Mouse (Mus musculus) NIH3T3 (cell line): ENCODE data around the gene Setd7.

Experiments
- DNase-seq: peaks from one replicate; pipeline ENCODE4 v3.0.0-alpha.2; 2012; ENCODE audit warnings: low read depth

The Setd7 gene

DNA sequence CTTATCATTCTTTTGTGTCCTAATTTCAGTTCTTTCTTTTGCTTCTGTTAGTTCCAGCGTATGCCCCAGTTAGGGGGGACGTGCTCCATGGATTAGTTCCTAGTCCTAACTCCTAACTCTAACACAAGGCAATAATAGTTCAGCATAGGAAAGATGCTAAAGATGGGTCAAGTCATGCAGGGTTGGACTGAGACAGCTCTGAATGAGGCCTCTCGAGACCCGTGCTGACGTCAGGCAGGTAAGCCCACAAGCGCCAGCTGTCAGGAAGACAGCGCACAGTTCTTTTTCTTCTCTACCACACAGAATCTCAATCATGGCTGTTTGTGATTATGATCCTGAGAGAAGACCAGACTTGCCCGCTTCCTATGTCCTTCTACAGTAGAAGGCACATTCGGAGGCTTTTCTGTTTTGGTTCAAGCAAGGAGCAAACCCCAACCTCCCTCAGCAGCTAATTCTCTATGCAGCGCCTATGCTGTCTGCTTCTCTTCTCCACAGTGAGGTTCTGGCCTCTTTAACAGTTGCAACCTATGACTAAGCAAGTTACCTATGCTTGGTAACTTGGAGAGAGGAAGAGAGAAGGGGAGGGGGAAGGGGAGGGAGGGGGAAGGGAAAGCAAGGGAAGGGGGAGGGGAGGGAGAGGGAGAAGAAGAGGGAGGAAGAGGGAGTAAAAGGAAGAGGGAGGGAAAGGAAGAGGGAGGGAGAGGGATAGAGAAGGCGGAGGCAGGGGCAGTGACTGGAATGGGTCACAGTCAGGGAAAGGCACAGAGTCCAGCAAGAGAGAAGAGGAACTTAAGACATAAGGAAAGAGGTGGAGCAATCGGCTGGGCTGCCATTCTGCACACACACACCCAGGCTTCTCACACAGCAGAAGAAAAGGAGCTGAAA, 42.6 kb downstream of the Setd7 start:
- no peak for DNase-seq

DNA sequence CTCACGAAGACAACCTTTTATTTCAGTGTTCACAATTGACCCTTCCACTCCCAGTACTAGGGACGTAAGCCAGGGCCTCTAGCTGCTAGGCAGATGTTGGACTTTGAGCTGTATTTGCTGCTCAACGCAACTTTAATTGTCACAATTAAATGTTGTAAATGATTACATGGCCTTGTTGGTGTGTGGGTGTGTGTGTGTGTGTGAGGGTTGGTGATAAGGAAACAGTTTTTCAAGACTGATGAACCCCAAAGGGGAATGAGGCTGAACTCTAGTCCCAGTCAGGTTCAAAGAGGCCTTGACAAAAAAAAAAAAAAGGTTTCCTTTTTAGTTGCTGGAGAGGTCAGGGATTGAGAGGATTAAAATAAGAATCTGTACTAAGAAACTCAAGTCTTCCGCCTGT, 43.2 kb downstream of the Setd7 start:
- no peak for DNase-seq

DNA sequence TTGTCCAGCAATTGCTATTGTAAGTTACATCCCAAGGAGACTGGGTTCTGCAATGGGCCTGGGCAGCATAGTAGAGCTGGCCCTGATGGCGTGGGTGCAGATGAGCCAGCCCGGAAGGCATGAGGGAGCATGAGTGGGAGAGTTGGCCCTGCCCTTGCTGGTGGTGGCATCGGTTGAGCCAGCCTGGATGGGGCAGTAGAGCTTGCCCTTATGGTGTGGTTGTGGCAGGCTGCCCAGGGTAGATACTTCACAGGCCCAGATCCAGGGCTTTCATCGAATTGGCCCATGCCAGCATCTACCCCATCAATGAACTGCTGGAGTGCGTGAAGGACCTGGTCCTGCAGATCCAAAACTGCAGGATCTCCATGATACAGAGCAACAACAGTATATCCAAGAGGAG, 48.7 kb downstream of the Setd7 start:
- no peak for DNase-seq

DNA sequence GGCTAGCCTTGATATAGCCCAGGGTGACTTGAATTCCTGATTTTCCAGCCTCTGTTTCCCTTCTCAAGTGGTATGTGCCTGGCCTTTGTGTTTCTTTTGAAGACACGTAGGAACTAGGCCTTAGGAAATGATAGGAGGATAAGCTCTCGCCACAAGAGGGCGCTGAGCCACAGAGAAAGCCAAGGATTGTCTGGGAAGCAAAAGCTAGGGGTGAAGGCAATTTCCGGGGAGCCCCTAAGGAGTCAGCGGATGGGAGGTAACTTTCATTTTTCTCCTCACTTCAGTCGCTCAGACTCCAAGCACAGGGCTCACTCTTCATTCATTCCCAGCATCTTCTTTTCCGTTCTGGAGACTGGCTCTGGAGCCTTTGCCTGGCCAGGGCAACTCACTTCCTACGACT, 49.8 kb downstream of the Setd7 start:
- DNase-seq: peak; percentile 96

DNA sequence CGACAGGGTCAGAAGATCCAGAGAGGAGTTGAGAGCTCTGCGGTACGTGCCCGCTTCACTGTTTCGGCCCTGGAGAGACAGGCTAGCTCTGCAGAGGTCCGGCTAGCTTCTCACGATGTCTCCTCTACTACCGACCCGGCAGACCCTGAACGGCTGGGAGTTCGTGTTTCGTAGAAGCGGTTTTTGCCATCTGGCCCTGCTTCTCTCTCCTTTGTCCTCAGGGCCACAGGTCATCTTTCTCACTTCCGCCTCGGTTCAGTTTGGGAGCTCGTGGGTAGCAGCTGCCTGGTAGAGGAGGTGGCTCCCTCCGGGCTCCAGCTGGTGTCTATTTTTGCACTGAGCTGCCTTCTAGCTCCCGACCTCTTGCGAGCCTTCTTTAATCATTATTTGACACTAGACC, 55.2 kb downstream of the Setd7 start:
- no peak for DNase-seq

DNA sequence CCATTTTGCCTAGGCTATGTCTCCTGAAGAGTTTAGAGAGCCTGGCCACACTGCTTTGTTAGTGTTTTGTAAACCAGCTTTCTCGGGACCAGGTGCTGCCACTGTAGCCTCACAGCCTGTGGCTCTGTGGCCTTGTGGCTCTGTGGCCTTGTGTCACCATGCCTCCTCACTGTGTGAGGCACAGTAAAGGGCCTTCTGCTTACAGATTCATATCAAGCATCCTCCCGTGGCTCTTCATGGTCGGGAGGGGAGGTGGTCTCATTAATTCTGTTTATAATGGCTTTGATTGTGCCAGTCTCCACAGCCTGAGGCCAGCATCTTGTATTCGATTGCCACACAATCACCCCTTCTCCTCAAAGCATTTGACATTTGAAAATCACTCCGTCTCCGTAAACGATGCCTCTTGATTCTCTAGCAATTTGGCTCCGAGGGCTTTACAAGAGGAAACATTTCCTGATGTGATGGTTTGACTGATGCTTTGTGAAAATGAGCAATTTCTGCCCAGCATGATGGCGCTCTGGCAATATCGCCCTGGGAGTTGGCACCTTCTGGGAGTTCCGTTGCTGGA, 56.2 kb downstream of the Setd7 start:
- DNase-seq: no peak

DNA sequence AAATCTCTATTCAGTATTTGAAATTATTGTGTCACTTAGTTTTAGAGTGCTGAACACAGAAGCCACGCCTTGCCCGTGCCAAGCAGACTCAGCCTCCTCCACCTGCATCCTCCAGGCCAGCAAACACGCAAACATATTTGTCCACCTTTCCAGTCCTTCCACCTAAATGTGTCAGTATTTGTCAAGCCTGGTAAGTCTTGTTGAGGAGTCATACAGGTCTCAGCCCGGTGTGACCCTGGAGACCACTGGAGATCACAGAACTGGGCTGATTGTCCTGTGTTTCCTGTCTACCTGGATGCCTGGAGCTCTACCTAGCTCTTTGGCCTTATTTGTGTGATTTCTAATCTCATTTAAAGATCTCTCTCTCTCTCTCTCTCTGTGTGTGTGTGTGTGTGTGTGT, 60.8 kb downstream of the Setd7 start:
- DNase-seq: no peak

DNA sequence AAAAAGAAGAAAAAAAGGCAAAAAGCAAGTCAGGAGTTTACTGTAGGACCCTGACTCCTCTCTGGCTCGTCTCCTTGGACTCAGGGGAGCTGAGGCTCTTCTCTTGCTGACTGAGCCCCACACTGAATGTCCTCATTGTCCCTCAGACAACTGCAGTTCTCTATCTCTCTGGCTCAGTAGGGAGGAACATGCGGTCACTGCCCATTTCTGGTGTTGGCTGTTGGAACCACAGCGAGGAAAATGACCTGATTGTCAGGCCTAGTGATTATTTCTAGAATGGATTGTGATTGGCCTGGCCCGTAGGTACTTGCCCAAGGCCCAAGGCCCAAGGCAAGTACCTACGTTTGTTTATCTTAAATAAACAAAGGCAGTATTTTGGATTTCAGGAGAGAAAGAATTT, 62.0 kb downstream of the Setd7 start:
- no peak for DNase-seq

DNA sequence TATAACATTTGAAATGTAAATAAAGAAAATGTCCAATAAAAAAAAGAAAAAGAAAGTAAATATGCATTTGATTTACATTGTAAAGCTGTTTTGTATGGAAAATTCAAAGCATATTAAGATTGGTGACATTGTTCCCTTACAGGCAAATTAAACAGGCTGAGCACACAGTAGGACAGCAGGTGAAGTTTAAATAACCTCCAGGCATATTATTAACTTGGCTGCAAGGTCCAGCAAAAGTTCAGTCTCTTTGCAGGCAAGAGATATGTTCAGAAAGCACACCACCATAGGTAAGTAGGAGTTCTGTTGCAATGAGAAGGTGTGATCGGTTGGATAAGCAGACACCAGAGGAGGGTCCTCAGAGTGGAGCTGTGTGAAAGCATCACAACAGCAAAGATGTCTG, 62.7 kb downstream of the Setd7 start:
- DNase-seq: no peak

DNA sequence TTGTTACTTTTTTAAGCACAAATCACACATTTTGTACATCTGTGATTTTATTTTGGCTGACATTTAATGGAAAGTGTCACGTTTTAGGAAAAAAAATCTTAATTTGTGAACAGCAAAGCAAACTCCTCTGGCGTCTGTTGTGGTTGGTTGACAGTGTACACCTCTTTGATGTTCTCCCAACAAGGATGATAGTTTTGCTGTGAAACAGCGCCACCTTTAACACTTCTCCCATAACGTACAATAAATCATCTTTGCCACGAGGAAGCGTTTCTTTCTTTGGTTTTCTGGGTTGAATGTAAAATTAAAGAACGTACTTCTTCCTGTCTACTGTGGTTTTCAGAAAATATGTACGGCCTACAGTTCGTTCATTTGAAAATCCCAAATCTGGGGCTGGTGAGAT, 65.0 kb downstream of the Setd7 start:
- no peak for DNase-seq

DNA sequence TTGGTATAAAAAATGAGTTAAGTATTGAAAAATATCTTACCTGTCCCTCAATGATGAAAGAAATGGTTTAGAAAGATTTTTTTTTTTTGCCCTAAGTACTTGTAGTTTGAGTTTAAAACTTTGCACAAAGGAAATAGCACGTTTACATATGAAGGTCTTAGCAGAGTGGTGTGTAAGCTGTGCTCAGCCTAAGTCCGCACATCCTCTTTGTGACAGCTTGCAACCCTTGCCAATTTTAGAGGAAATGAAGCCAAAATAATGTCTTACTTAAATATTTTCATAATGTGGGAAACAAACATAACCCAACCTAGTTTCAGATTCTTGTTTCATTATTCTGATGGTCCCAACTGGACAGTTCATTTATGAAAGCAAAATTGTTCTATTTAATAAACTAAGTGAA, 66.2 kb downstream of the Setd7 start:
- no peak for DNase-seq

DNA sequence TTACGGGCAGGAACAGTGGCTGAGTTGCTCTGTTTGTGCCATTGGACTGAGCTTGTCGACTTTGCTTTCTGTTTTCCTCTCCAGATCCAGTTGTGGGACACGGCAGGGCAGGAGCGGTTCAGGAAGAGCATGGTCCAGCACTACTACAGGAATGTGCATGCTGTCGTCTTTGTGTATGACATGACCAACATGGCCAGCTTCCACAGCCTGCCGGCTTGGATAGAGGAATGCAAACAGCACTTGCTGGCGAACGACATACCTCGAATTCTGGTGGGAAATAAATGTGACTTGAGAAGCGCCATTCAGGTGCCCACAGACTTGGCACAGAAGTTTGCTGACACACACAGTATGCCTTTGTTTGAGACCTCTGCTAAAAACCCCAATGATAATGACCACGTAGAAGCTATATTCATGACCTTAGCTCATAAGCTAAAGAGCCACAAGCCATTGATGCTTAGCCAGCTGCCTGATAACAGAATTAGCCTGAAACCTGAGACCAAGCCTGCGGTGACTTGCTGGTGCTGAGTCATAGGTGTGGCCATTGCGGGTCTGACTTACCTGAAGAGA, 67.3 kb downstream of the Setd7 start:
- DNase-seq: no peak

DNA sequence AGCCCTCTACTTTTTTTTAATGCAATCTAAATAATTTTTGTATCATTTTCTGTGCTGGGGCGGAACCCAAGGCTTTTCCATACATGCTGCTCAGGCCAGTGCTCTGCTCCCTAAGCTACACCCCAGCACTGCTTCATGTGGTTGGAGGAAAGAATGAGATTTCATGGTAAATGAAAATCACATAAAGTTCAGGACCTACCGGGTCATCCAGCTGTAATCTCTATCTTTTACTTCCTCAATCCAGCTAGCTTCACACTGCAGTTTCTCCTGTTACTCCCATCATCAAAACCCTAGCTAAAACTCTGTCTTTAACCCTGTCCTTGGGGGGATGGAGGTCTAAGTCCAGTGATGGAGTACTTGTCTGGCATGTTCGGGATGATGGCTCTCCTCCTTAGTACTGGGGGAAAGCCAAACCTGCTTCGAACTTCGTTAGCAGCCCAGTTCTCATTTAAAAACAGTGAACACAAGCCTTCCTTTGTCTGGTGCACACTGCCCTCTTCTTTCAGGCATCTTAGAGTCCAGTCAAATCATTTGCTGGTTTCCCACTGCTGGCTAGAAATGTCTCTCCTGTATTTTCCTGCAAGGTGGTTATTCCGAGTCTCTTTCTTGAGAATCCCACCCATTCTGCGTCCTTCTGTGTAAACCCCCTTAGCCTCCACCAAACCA, 70.5 kb downstream of the Setd7 start:
- DNase-seq: no peak

DNA sequence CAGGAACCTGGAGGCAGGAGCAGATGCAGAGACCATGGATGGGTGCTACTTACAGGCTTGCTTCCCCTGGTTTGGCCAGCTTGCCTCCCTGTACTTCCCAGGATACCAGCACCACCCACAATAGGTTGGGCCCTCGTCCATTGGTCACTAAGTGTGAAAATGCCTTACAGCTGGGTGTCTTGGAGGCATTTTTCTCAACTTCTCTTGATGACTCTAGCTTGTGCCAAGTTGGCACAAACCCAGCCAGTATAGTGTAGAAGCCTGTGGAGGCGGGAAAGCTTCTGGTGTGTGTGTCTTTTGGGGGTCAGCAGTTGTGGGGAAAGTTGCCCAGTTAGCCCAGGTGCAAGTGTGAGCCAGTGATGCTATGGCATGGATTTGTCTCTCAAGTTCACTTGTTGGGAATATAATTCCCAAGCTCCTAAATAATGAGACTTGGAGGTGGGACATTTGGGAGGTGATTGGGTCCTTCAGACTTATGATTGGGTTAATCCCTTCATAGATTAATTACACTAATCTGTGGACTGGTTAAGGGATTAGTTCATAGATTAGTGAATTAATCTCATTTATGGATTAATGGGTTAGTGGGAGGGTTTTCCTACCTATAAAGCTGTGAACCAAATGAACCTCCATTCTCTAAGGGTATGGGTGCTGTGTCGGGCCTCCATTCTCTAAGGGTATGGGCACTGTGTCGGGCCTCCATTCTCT, 74.0 kb downstream of the Setd7 start:
- peak; percentile 38 for DNase-seq

DNA sequence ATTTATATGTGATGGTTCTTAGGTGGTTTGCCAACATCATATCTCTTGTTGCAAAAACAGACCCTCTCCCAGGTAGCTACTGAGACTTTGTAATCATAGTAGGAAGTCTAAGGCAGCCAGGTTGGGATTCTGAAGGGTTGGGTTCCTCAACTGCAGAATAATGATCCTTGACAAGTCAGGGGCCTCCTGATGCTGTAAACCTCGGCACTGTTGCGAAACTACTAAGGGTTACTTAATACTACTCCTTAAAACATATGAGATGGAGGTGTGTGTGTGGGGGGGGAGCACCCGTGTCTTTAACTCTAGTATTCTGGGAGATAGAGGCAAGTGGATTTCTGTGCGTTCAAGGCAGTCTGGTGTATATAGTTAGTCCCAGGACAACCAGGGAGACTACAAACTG, 75.3 kb downstream of the Setd7 start:
- peak; percentile 54 for DNase-seq

DNA sequence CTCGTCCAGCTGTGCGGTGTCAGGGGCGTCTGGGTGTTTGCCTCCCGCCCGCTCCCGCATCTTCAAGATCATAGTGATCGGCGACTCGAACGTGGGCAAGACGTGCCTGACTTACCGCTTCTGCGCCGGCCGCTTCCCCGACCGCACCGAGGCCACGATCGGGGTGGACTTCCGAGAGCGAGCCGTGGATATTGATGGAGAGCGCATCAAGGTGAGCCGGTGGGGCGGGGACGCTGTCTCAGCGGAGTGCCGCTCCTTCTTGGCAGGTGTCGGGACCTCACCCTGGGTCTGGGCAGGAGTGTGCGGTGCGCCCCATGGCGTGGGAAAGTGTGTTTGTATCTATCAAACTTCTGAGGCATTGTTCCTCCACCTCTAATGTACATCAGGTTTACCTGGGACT, 76.3 kb downstream of the Setd7 start:
- no peak for DNase-seq

DNA sequence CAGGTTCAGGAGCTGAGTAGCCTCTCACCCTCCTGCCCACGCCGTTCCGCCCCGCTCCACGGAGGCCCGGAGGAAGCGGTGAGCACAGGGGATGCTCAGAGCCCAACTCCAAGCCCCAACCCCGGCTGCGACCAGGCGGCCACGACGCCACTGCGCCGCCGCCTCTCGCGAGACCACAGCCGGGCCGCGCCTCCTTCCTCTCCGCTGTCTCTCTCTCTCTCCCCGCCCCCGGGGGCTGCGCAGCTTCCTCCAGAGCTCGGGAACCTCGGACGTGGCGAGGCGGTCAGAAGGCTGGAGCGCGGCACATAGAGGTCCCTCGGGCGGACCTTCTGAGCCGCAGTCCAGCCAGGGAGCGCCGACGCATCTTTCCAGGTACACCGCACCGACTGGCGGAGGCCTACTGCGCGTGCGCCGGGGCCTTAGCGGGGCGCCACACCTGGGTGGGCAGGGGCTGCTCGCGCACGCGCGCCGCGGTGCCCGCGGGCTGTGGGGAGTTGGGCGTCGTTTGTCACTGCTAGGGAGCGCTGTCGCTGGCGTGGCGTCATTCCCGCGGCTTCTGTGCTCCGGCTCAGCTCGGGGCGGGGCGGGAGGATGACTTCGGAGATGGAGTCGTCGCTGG, 76.8 kb downstream of the Setd7 start, which contains the start of gene Rab33b:
TSS of gene Rab33b (plus strand) at position 180 of the 619 bp plus-strand sequence.
- peak; percentile 98 for DNase-seq

DNA sequence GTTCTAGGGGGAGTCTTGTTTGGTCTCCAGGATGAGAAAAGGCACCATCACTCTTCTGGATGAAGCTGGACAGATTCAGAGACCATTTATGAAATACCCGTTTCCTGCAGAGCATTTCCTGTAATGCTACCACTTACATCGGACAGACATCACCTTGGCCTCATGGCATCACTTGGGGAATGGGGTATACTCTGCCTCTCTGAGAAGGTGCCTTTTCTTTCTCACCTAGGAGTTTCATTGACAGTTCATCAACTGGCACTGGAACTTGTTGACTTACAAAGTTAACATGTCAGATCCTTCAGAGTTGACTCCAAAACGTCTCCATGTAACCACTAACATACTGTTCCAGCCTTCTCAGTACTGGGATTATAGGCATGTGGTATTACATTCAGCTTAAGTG, 77.9 kb downstream of the Setd7 start:
- DNase-seq: peak; percentile 8

DNA sequence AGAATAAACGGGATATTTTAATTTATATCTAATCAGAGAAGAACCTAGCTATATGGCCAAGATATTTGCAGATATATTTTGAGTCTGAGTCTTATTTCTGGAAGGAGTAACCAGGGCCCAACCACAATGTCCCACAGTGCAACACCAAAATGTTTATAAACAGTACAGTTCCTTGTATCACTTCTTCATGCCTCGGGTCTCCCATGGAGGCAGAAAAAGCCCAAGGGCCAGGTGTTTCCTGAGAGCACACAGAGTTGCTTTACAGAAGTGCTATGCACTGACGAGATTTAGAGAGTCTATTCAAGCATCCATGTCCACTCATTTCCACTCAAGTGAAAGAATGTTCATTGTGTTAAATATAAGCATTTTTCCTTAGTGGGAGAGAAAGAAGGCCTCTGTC, 78.8 kb downstream of the Setd7 start:
- DNase-seq: no peak

DNA sequence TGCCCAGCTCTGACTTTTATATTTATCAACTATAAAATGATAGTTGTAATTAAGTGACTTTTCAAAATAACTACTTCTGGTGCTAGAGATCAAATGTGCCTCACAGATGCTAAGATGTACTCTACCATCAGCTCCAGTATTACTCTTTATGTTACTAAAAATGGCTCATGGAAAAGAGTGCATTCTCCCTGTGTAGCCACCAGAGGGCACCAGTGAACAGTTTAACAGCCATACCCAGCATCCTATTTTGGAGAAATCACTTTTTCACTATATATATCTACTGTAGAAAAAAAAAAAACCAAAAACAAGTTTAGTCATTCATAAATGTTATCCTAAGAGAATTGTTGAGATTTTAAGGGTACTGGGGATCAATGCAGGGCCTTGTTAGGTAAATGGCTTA, 79.6 kb downstream of the Setd7 start:
- DNase-seq: peak; percentile 88

DNA sequence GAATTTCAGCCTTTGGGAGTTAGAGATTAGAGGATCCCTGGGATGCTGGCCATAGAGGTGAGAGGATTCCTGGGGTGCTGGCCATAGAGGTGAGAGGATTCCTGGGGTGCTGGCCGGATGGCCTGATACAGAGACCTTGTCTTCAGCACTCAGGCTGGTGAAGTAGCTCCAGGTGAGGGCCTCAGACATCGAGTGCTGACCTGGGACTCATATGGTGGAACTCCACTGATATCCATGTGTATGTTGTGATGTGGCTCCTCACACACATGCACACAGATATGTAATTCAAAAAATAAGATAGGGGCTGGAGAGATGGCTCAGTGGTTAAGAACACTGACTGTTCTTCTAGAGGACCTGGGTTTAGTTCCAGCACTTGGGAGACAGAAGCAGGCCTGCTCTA, 80.8 kb downstream of the Setd7 start:
- DNase-seq: no peak

DNA sequence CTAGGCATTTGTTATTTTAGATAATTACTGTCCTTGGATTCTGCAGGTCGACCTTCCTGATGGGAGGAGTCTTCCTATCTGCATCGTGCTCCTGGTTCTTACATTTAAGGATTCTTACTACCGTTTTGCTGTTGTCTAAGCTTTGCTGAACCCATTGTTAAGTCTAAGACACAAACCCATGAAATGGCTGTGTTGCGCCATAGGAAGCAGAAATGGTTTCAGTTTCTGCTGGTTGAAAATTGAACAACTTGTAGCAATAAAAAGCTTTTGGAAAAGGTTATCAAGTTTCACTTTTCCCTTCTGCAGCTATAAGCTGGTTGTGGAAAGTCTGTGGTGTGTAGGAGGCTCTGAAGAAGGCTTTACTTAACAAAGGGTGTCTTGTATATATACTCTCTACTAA, 85.0 kb downstream of the Setd7 start:
- DNase-seq: peak; percentile 53
